Mouse (Mus musculus): ENCODE data around the gene Tctex1d2. TPM values are rescaled to one million over a fixed set of nuclear protein-coding genes. Genes with fewer than 3 reads are reported as not detected.

Gene Tctex1d2
- polyA plus RNA-seq, 1 experiment from 2014 or later = 30.7 TPM

GRCm38 (mm10) chr16:32427506-32427905 lies 8.0 kb downstream of the Tctex1d2 start:
- Histone ChIP-seq H3K9me3 (ENCODE audit: low read length) (no peaks in the 10 kb centered on the region), H3K4me2 (replicated peaks; ENCODE audit: low read depth, low read length) (no peak overlapping the region), H3K27me3 (ENCODE audit: insufficient read depth, low read length) (no peaks in the 10 kb centered on the region), H3K27ac (ENCODE audit: low read length) (no peak overlapping the region), H3K4me3 (ENCODE audit: low read length) (no peak overlapping the region), H3K4me1 (ENCODE audit: insufficient read depth, low read length) (peaks cover 9% of the 10 kb centered on the region; the same call in 1 of the 2 replicates), H3K9ac (replicated peaks; ENCODE audit: low read length) (no peak overlapping the region), H3K36me3 (ENCODE audit: insufficient read depth, low read length) (no peaks in the 10 kb centered on the region)
- 64% methylated on average over 3 of the region's 3 CpGs for WGBS
- ATAC-seq (ENCODE audit: low FRiP score, low TSS enrichment) = no peak

DNA sequence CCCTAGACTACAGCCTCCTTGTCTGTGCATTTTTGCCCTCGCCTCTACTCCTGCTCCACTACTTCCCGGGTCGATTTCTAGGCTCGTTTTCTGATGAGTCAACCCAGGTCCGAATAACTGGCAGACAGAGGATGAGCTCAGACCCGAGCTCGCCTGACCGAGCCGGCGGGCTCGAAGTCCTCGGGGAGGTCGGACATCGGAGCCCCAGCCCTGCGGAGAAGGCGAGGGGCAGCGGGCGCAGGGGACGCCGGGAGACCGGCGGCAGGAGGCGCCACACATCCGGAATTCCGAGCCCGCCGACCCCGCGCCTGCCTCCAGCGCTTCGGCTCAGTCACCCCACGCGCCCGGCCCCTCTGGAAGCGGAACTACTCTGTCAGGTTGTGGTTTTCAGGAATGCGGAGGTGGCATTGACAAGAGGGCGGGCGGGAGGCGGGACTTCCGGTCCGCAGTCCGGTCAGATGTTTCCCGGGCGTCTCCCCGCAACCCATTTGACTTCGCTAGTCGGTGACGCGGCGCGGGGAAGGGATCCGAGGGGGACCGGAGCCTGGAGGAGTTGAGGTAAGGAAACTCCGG lies 11.1 kb downstream of the Tctex1d2 start, which contains the start of gene Pcyt1a:
TSS of gene Pcyt1a (plus strand) at position 448 of the 573 bp plus-strand sequence.
- peak; percentile 98 for ATAC-seq (ENCODE audit: low FRiP score, low TSS enrichment)
- peaks cover 9% of the 10 kb centered on the region; the same call in 1 of the 2 replicates for H3K4me1 ChIP-seq (ENCODE audit: insufficient read depth, low read length)
- WGBS = under 1% methylated on average over 54 of the region's 54 CpGs

GRCm38 (mm10) chr16:32431047-32431591 lies 11.6 kb downstream of the Tctex1d2 start:
- Histone ChIP-seq H3K9ac (replicated peaks; ENCODE audit: low read length) (peak overlapping the region; percentile 85), H3K27me3 (ENCODE audit: insufficient read depth, low read length) (no peaks in the 10 kb centered on the region), H3K4me2 (replicated peaks; ENCODE audit: low read depth, low read length) (peak overlapping the region; percentile 94), H3K27ac (ENCODE audit: low read length) (peak overlapping the region; percentile 91), H3K4me3 (ENCODE audit: low read length) (peak overlapping the region; percentile 69), H3K9me3 (ENCODE audit: low read length) (no peaks in the 10 kb centered on the region), H3K4me1 (ENCODE audit: insufficient read depth, low read length) (peaks cover 9% of the 10 kb centered on the region; the same call in 1 of the 2 replicates), H3K36me3 (ENCODE audit: insufficient read depth, low read length) (no peaks in the 10 kb centered on the region)
- under 1% methylated on average over 28 of the region's 28 CpGs for WGBS
- peak; percentile 83 for ATAC-seq (ENCODE audit: low FRiP score, low TSS enrichment)

More for the DNA sequence above, 11.1 kb downstream of the Tctex1d2 start, which contains the start of gene Pcyt1a:
- no peaks in the 10 kb centered on the region for H3K9me3 ChIP-seq (ENCODE audit: low read length)
- H3K36me3 ChIP-seq (ENCODE audit: insufficient read depth, low read length) = no peaks in the 10 kb centered on the region
- H3K27ac ChIP-seq (ENCODE audit: low read length) = peak within 1 kb of the TSS; percentile 91
- peak within 1 kb of the TSS; percentile 69 for H3K4me3 ChIP-seq (ENCODE audit: low read length)
- peak within 1 kb of the TSS; percentile 94 for H3K4me2 ChIP-seq (replicated peaks; ENCODE audit: low read depth, low read length)
- peak within 1 kb of the TSS; percentile 85 for H3K9ac ChIP-seq (replicated peaks; ENCODE audit: low read length)
- no peaks in the 10 kb centered on the region for H3K27me3 ChIP-seq (ENCODE audit: insufficient read depth, low read length)

DNA sequence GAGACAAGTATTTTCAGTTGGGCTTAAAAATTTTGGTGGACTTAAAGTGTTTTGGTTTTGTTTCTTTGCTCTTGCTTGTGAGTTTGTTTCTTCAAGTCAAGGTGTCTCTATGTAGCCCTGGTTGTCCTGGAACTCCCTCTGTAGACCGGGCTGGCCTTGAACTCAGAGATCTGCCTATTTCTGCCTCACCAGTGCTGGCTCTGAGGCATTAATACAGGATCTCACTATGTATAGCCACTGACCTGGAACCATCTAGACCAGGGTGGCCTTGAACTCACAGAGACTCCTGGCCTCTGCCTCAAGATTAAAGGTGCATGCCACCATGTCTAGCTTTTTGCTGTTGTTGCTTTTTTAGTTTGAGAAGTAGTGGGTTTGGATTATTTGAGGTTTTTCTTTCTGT lies 12.4 kb downstream of the Tctex1d2 start:
- H3K4me3 ChIP-seq (ENCODE audit: low read length) = peak overlapping the region; percentile 69
- 93% methylated on average over 1 of the region's 1 CpGs for WGBS

DNA sequence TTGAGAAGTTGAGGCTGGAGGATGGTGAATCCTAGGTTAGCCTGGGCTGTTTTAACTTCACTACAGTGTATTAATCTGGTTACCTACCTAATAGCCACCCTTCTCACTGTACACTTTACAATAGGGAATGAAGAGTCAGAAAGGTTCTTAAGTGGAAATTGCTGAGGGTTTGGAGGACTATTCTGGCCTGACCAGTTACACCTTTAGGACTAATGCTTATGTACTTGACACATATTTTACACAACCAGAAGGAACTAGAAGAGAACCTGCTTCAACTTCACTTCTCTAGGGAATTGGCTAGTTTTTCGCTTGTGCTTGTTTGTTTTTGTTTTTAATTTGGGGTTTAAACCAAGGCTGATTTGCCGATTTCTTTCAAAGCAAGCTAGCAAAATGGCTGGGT lies 13.6 kb downstream of the Tctex1d2 start:
- no peaks in the 10 kb centered on the region for H3K9me3 ChIP-seq (ENCODE audit: low read length)
- H3K4me2 ChIP-seq (replicated peaks; ENCODE audit: low read depth, low read length) = no peak overlapping the region
- no peak overlapping the region for H3K9ac ChIP-seq (replicated peaks; ENCODE audit: low read length)
- ATAC-seq (ENCODE audit: low FRiP score, low TSS enrichment) = no peak
- 79% methylated on average over 2 of the region's 2 CpGs for WGBS
- H3K36me3 ChIP-seq (ENCODE audit: insufficient read depth, low read length) = no peaks in the 10 kb centered on the region
- no peaks in the 10 kb centered on the region for H3K27me3 ChIP-seq (ENCODE audit: insufficient read depth, low read length)
- H3K4me3 ChIP-seq (ENCODE audit: low read length) = no peak overlapping the region
- H3K27ac ChIP-seq (ENCODE audit: low read length) = no peak overlapping the region
- peaks cover 11% of the 10 kb centered on the region; the same call in 1 of the 2 replicates for H3K4me1 ChIP-seq (ENCODE audit: insufficient read depth, low read length)

More for the DNA sequence above, 12.4 kb downstream of the Tctex1d2 start:
- no peaks in the 10 kb centered on the region for H3K36me3 ChIP-seq (ENCODE audit: insufficient read depth, low read length)
- no peak for ATAC-seq (ENCODE audit: low FRiP score, low TSS enrichment)
- H3K9ac ChIP-seq (replicated peaks; ENCODE audit: low read length) = no peak overlapping the region
- no peak overlapping the region for H3K27ac ChIP-seq (ENCODE audit: low read length)
- H3K9me3 ChIP-seq (ENCODE audit: low read length) = no peaks in the 10 kb centered on the region
- peaks cover 9% of the 10 kb centered on the region; the same call in 1 of the 2 replicates for H3K4me1 ChIP-seq (ENCODE audit: insufficient read depth, low read length)
- no peaks in the 10 kb centered on the region for H3K27me3 ChIP-seq (ENCODE audit: insufficient read depth, low read length)
- H3K4me2 ChIP-seq (replicated peaks; ENCODE audit: low read depth, low read length) = peak overlapping the region; percentile 94

DNA sequence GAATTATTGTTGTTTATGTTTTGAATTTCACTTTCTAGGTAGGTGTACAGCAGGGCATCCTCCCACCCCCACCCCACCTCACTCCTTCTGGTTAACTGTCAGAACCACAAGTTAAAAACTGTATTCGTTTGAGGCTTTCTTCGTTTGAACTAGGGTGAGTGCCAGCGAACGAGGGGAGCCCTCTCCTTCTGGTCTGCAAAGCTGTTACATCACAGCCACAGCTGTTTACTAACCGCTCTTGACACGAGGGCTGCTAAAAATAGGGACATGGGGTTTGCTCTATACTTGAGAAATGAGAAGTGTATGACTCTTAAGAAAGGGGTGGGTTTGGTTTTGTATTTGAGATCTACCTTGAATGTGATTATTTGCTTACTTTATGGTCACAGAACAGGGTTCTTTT lies 14.6 kb downstream of the Tctex1d2 start:
- H3K36me3 ChIP-seq (ENCODE audit: insufficient read depth, low read length) = no peaks in the 10 kb centered on the region
- no peaks in the 10 kb centered on the region for H3K27me3 ChIP-seq (ENCODE audit: insufficient read depth, low read length)
- H3K4me1 ChIP-seq (ENCODE audit: insufficient read depth, low read length) = peaks cover 12% of the 10 kb centered on the region; the same call in 1 of the 2 replicates
- no peaks in the 10 kb centered on the region for H3K9me3 ChIP-seq (ENCODE audit: low read length)
- WGBS = 56% methylated on average over 6 of the region's 6 CpGs
- no peak for ATAC-seq (ENCODE audit: low FRiP score, low TSS enrichment)
- H3K27ac ChIP-seq (ENCODE audit: low read length) = no peak overlapping the region
- no peak overlapping the region for H3K4me2 ChIP-seq (replicated peaks; ENCODE audit: low read depth, low read length)
- no peak overlapping the region for H3K9ac ChIP-seq (replicated peaks; ENCODE audit: low read length)
- H3K4me3 ChIP-seq (ENCODE audit: low read length) = no peak overlapping the region

- Histone ChIP-seq H3K9ac (replicated peaks; ENCODE audit: low read length) (no peak overlapping the region), H3K27ac (ENCODE audit: low read length) (no peak overlapping the region), H3K4me2 (replicated peaks; ENCODE audit: low read depth, low read length) (no peak overlapping the region), H3K4me3 (ENCODE audit: low read length) (no peak overlapping the region), H3K27me3 (ENCODE audit: insufficient read depth, low read length) (no peaks in the 10 kb centered on the region), H3K36me3 (ENCODE audit: insufficient read depth, low read length) (no peaks in the 10 kb centered on the region), H3K9me3 (ENCODE audit: low read length) (no peaks in the 10 kb centered on the region), H3K4me1 (ENCODE audit: insufficient read depth, low read length) (peaks cover 10% of the 10 kb centered on the region; the same call in 1 of the 2 replicates)
- ATAC-seq (ENCODE audit: low FRiP score, low TSS enrichment) = no peak
Measured at GRCm38 (mm10) chr16:32434691-32435090, 15.2 kb downstream of the Tctex1d2 start.

GRCm38 (mm10) chr16:32436657-32437056 lies 17.2 kb downstream of the Tctex1d2 start:
- WGBS = 78% methylated on average over 1 of the region's 1 CpGs

DNA sequence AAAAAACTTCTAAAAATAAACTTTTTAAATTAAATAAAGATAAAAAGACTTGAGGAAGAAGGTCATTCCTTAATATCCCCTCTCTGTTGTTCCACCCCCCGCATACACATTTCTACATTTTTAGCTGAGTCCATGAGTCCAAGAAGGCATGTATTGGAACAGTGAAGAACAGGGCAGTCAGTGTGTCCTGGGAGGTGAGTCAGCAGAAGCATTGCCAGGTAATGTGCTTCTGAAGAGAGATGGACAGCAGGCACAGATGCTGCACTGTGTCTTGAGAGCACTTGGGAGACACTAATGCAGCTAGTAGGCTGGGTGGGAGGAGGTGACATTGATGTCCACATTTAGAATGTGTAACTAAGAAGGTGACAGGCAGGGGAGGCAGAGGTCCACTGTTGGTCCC lies 17.8 kb downstream of the Tctex1d2 start:
- Histone ChIP-seq H3K4me2 (replicated peaks; ENCODE audit: low read depth, low read length) (no peak overlapping the region), H3K27ac (ENCODE audit: low read length) (no peak overlapping the region), H3K4me1 (ENCODE audit: insufficient read depth, low read length) (0 out of 2 replicates have a peak, but pooled peaks cover 2% of the 10 kb centered on the region), H3K4me3 (ENCODE audit: low read length) (no peak overlapping the region), H3K36me3 (ENCODE audit: insufficient read depth, low read length) (peaks cover 4% of the 10 kb centered on the region; the same call in 1 of the 2 replicates), H3K9me3 (ENCODE audit: low read length) (no peaks in the 10 kb centered on the region), H3K9ac (replicated peaks; ENCODE audit: low read length) (no peak overlapping the region), H3K27me3 (ENCODE audit: insufficient read depth, low read length) (no peaks in the 10 kb centered on the region)
- 97% methylated on average over 1 of the region's 1 CpGs for WGBS
- ATAC-seq (ENCODE audit: low FRiP score, low TSS enrichment) = no peak

More at GRCm38 (mm10) chr16:32436657-32437056, 17.2 kb downstream of the Tctex1d2 start:
- Histone ChIP-seq H3K27ac (ENCODE audit: low read length) (no peak overlapping the region), H3K27me3 (ENCODE audit: insufficient read depth, low read length) (no peaks in the 10 kb centered on the region), H3K4me1 (ENCODE audit: insufficient read depth, low read length) (peaks cover 5% of the 10 kb centered on the region; the same call in 1 of the 2 replicates), H3K4me2 (replicated peaks; ENCODE audit: low read depth, low read length) (no peak overlapping the region), H3K4me3 (ENCODE audit: low read length) (no peak overlapping the region), H3K9me3 (ENCODE audit: low read length) (no peaks in the 10 kb centered on the region), H3K36me3 (ENCODE audit: insufficient read depth, low read length) (peaks cover 4% of the 10 kb centered on the region; the same call in 1 of the 2 replicates), H3K9ac (replicated peaks; ENCODE audit: low read length) (no peak overlapping the region)
- no peak for ATAC-seq (ENCODE audit: low FRiP score, low TSS enrichment)

GRCm38 (mm10) chr16:32441432-32441831 lies 21.9 kb downstream of the Tctex1d2 start:
- H3K4me1 ChIP-seq (ENCODE audit: insufficient read depth, low read length) = 0 out of 2 replicates have a peak, but pooled peaks cover 2% of the 10 kb centered on the region
- no peak overlapping the region for H3K4me3 ChIP-seq (ENCODE audit: low read length)
- no peak overlapping the region for H3K4me2 ChIP-seq (replicated peaks; ENCODE audit: low read depth, low read length)
- H3K9ac ChIP-seq (replicated peaks; ENCODE audit: low read length) = no peak overlapping the region
- H3K27me3 ChIP-seq (ENCODE audit: insufficient read depth, low read length) = no peaks in the 10 kb centered on the region
- no peak overlapping the region for H3K27ac ChIP-seq (ENCODE audit: low read length)
- no peaks in the 10 kb centered on the region for H3K9me3 ChIP-seq (ENCODE audit: low read length)
- WGBS = 87% methylated on average over 3 of the region's 3 CpGs
- no peak for ATAC-seq (ENCODE audit: low FRiP score, low TSS enrichment)
- H3K36me3 ChIP-seq (ENCODE audit: insufficient read depth, low read length) = peaks cover 4% of the 10 kb centered on the region; the same call in 1 of the 2 replicates
